Mouse (Mus musculus) adrenal gland (tissue): Measurements from ENCODE around the gene Adgrl3.

Experiments used
- intact Hi-C: fragments of 180-260 bp; cut with DNase I; formaldehyde crosslinking; loops from one replicate; pipeline ENCODE4 v1.15.1; 2025
- long read RNA-seq, 2 experiments: library from polyadenylated mRNA; unstranded; transcript quantifications; one replicate each; pipeline ENCODE4 v2.0.0; 2020; ENCODE audit warnings: borderline replicate concordance in 1 of 2; ENCODE audit not compliant: insufficient replicate concordance in 1 of 2

Gene Adgrl3
- long read RNA-seq, experiment 1 = 0 reads
- long read RNA-seq, experiment 2, partial matches to known transcripts = 0 of 1 reads
- long read RNA-seq, experiment 2, other reads (novel, unspliced or antisense) = 1 of 1 reads

DNA sequence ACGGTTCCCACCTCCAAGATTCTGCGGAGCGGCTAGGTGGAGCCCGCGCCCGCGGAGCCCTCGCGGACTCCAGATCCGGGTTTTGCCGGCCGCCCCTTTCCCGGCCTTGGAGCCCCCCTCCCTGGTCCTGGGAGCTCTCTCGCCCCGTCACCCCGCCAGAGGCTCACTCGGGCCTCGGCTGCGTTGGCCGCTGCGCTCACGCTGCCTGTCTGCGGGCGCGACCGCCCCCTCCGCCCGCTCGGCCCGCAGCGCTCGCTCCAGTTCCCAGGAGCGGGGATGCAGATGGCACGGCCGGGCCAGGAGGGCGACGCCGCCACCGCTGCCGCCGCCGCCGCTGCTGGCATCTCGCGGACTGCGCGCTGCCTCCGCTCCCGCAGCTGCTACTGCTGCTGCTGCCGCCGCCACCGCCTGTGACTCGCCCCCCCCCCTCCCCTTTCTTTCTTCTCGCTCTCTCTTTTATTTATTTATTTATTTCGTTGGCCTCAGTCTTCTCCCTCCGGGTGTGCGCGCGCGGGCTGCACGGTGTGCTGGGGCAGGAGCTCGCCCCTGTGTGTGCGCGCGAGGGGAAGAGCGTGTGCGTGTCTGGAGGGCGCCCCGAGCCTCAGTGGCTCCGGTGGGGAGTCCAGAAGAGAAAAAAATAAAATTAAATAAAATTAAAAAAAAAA lies at the start of gene Adgrl3:
Gene Adgrl3 (plus strand): TSS at position 549 of the 665 bp plus-strand sequence.
- intact Hi-C loops = no loop called here

DNA sequence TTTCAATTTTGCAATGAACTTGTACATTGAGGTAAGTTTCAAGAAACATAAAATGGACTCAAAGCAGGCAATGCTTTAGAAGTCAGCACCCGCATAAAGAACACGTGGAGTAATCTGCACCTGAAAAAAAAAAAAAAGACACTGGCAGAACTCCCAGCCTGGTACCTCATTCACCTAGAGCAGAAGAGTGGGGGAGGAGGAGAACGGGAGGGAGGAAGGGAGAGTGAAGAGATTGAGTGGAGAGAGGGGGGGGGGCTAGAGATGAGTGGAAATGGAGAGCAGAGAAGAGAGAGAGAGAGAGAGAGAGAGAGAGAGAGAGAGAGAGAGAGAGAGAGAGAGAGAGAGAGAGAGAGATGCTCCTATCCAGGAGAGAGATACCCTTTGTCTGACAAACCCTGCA lies 772 bp upstream of the Adgrl3 start:
- intact Hi-C loops = no loop called here

DNA sequence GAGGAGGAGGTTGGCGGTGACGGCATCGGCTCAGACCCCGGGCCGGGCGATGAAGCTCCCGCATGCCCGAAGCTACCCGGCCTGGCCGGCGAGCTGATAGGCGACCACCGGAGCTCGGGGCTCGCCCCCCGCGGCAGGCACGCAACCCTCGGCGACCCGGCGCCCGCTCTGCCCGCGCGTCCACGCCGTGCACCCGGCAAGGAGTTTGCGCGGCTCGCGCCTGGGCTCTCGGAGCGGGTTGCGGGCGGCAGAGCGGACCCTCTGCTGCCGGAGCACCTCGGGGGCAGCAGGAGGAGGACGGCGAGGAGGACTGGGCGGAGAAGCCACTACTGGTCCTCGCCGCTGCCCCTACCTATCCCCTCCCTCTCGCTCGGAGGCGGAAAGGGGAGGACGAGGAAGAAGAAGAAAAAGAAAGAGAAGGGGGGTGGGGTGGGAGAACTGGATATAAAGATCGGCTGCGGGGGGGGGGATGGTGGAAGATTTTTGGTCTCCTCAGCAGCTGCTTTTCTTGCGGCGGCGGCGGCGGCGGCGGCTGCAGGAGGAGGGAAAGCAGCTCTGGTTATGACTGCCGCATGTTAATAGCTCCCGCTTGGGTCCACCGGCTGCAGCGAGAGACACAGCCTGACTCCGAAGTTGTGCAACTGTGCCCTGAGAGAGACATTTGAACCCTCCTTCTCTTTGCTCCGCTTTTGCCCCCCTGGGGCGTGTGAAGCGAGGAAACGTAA lies 505 bp downstream of the Adgrl3 start:
- intact Hi-C loops = no loop called here

GRCm38 (mm10) chr5:81021006-81021320 lies 1.0 kb downstream of the Adgrl3 start:
- intact Hi-C loops = no loop called here

- intact Hi-C loops = no loop called here
Measured at GRCm38 (mm10) chr5:81021331-81021863, 1.5 kb downstream of the Adgrl3 start.

DNA sequence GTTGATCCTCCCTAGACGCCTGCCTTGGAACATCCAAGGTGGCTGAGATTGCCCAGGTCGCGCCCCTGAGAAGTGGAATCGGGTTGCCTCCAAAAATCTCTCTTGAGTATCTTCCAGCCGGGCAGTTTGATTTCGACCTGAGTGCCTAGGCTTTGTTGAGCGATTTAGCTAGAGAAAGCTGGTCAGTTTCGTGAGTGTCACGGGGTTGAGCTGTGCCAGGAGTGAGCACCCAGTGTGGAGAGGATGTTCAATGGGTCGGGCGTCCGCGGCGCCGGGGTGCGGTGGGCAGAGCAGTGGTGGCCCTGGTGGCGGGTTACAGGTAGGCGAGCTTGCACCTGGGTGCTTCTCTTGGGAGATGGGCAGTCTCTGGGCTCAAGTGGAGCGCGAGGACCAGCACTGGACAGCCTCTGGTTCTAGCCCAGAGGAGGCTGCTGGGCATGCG lies 1.9 kb downstream of the Adgrl3 start:
- intact Hi-C loops = no loop called here

GRCm38 (mm10) chr5:81022306-81023071 lies 2.6 kb downstream of the Adgrl3 start:
- intact Hi-C loops = no loop called here

DNA sequence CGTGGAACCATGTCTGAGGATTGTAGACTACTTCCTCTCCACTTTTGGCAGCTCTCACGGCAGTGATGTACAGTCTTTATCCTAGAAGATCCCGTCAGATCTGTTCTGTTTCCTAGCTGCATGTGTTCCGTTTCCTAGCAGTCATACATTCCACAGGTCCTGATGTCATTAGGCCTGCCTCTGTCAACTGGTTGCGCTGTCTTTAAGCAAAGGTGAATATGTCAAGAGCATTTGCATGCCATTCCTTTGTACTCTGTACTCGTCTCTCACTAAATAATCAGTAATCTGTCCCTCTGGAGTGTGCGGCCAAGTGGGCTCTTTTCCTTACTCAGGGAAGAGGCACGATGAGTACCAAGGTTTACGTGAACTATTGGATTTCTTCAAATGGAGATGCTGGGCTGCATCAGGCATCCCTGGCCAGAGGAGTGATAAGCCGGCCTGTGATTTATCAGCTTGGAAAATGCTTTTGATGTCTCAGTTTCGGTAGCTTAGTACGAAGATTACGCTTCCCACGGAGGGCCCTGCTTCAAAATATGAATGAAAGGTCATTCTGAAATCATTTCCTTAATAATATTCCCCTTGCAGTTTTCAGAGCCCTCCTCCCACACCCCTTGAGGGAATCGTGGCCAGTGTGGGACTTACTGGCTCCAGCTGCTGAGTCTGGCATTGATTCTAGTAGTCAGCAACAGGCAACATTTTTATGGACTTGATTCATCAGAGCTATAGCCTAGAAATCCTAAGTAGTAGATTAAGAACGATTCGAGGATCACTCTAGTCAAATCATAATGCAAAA lies 4.2 kb downstream of the Adgrl3 start:
- intact Hi-C loops = no loop called here

DNA sequence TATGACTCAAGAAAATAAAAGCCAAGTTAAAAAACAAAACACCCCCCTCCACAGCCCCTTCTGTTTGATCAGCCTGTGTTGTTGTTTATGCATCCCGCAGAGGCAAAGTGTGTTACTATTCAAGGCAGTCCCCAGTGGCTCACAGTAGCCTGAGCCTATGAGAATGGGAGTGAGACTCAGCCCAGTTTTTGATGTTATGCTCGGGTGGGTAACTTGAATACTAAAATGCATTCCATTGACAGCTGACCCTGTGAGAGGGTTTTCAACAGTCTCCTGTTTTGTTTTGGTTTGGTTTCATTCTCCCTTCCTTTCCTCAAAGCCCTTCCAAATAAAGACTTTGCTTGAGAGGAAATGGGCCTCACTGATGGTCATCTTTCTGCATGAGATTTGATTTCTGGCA lies 8.9 kb downstream of the Adgrl3 start:
- intact Hi-C loops = no loop called here

- intact Hi-C loops = no loop called here
Measured at GRCm38 (mm10) chr5:81037091-81037490, 17.2 kb downstream of the Adgrl3 start.

DNA sequence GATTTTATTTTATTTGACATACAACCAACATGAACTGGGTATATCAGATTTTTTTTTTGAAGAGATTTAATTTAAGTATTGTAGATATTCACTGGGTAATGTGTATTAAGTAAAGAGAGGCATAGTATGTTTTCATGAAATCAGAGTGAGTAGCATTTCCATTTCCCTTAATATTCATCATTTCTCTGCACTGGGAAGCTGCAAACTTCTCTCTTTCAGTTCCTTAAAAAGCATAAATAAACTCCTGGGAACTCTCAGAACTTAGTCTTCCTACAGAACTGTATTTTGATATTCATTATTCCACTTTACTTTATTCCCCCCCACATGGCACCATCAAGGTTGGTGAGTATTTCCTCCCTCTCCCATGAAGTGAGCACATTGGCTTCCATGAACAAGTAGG lies 23.9 kb downstream of the Adgrl3 start:
- intact Hi-C loops = no loop called here

DNA sequence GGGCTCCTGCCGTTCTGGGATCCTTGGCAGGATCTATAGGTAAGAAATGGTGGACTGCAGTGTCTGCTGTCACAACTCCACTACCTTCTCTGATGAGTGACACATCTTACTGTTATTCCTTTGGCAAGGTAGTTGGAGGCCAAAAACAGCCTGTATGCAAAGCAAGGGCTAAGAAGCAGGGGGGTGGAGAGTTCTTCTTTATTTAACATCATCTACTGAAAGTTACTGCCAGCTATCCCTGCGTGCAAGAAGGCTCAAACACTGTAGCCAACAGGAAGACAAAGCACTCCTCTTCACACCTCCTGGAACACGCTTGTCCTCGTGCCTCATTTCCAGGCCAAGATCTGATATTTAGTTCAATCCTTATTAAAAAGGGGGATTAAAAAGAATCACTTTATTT lies 26.2 kb downstream of the Adgrl3 start:
- intact Hi-C loops = no loop called here

DNA sequence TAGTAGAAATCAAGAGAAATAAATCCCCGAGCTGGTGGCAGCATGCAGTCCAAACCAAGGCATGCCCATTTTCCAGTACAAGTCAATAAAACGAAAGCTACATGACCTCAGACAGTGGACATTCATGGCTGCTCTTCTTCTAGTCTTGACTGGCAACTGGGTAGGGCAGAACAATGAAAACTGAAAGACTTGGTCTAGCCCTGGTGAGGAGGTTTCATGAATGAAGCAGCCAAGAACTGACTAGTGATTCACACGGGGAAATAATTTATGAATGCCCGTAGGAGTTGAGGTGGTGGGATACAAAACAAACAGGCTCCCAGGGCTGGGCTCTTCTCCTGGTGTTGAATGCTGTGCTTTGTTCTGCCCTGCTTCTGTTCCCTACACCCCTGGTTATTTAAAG lies 34.7 kb downstream of the Adgrl3 start:
- intact Hi-C loops = no loop called here

DNA sequence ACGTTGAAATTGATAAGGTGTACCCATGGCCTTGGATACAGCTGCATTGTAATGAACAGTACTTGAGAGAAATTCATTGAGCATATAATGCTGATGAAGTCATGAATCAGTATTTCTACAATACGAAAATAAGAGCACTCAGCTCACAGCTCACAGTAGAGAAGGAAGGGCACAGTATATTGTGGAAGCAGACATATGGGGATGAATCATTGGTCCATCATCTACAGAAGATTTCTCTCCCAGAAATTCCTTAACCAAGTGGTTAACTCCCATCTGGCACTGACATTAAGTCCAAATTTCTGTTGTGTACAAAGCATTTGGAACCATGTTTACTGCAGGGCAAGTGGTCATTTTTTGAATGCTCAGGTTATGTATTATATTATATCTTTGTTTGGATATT lies 35.3 kb downstream of the Adgrl3 start:
- intact Hi-C loops = no loop called here

DNA sequence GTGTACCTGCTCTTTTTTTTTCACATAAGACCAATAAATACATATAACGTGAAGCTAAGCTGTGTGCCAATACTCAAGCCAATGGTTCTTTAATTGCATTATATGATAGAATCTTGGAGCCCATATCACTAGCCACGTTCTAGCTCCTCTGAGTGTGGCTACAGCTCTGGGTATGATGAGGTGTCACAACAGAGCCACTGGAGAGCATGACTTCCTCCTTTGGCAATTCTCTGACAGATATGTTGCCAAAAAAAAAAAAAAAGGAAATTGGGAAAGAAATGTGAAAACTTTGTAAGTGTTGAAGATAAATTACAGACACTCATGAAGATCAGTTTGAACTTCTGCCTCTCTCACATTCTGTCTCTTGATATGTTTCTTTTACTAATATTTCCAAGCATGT lies 38.2 kb downstream of the Adgrl3 start:
- intact Hi-C loops = no loop called here

DNA sequence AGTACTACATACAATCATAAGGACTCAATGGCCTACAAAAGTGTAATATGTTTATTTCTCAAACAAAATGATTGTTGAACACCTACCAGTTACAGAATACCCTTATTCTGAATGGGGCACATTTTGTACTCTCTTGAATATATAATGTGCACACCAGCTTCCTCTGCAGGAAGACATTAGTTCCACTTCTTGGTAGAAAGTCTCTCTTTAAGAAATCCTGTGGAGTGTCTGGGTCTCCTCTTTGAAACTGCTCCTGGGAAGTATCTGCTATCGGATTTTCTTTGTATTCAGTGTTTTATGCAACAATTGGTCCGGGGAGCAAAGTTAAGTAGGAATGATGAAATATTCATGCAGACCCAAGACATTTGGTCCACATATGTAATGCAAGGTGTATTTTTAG lies 41.0 kb downstream of the Adgrl3 start:
- intact Hi-C loops = no loop called here

- intact Hi-C loops = no loop called here
Measured at GRCm38 (mm10) chr5:81061386-81061785, 41.4 kb downstream of the Adgrl3 start.

- intact Hi-C loops = no loop called here
Measured at GRCm38 (mm10) chr5:81064026-81064425, 44.1 kb downstream of the Adgrl3 start.

DNA sequence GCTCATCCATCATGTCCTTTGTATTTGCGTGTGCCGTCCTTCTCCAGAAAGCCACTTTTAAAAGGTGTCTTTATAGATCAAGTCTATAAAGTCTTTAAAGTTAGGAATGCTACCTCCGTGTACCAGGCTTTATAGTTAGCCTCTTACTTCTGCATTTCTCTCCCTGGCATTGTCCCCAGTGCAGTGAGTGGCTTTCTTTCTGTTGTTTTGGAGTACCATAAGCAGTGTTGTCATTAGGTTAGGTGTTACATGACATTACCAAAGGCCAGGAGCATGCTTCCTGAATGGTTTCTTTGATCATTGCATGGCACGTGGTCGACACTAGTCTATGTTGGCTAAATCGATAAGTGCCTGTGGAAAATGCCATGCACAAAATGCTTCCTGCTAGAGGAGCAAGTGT lies 48.2 kb downstream of the Adgrl3 start:
- intact Hi-C loops = no loop called here

- intact Hi-C loops = no loop called here
Measured at GRCm38 (mm10) chr5:81068839-81069238, 48.9 kb downstream of the Adgrl3 start.

- intact Hi-C loops = no loop called here
Measured at GRCm38 (mm10) chr5:81072888-81073287, 53.0 kb downstream of the Adgrl3 start.
